Mouse (Mus musculus) frontal cortex, postnatal 25 days (tissue): ENCODE measurements around the gene Pcnt.

Experiments used
- DNase-seq, 2 experiments: peaks; one replicate each; pipeline ENCODE4 v3.0.0; 2022; ENCODE audit warnings: low spot score in 2 of 2

The Pcnt gene

GRCm38 (mm10) chr10:76316194-76316593, 126.4 kb downstream of the Pcnt start:
- no peak for DNase-seq

- DNase-seq = no peak
These were observed 135.8 kb downstream of the Pcnt start for GRCm38 (mm10) chr10:76306738-76307137.
